Mouse (Mus musculus) liver, embryonic 14.5 days (tissue): ENCODE results near the gene B630019K06Rik.

Experiments
- CTCF ChIP-seq: IDR thresholded peaks from 2 replicates; pipeline ENCODE4 v1.5.1; 2016; ENCODE audit warnings: antibody characterized with exemption, low read depth, control low read depth
- EP300 ChIP-seq: IDR thresholded peaks from 2 replicates; pipeline ENCODE4 v1.6.1; 2016; ENCODE audit warnings: antibody characterized with exemption, low read depth

DNA sequence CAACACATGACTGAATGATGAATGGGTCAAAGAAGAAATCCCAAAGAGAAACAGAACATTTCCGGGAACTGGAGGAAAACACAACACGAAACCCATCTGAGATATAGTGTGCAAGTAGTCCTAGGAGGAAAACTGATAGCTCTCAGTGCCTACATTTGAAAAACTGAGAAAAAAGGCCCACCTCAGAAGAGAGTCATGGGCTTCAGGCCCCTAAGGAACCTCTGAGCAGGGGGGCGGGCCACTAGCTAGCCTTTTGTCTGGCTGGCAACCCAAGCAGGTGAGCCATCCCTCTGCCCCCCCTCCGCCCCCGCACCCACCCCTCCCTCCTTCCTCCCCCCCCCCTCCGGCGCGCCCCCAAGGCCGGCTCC is 223 bp upstream of the B630019K06Rik start:
- no peak for TF ChIP-seq CTCF
- TF ChIP-seq EP300 = no peak
